Mouse (Mus musculus): ENCODE data around the gene Bik.

- no peak for TF ChIP-seq CTCF (conservative IDR thresholded peaks at IDR 0.05; ENCODE audit: low read length)
- no peak for TF ChIP-seq POU5F1 (IDR thresholded peaks at IDR 0.05; ENCODE audit: borderline replicate concordance, low read length)
- no peak for TF ChIP-seq NANOG (IDR thresholded peaks at IDR 0.05; ENCODE audit: borderline replicate concordance, low read length)
Observed at GRCm38 (mm10) chr15:83539905-83540304, 13.2 kb downstream of the Bik start.

All from E14TG2a.4 (cell line).